Mouse (Mus musculus): ENCODE measurements around the gene Rbks.

DNA sequence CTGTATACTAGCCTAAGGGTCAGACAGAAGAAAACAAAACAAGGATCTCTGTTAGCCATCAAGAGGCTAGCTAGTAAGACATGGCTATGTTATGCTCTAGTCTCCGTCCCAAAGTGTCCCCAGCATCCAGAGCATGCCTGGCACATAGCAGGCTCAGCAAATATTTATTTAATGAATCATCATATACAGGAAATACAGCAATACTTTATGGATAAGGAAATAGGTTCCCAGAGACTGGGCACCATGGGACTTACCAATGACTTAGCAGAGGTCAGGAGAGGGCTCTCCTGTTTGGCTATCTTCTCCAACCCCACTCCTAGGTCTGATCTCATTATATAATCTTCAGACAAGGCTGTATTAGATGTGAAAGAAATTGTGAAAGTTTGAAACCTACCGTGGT lies 50.1 kb downstream of the Rbks start:
- TF ChIP-seq POLR2A (IDR thresholded peaks at IDR 0.05; ENCODE audit: borderline replicate concordance, control insufficient read depth, low read depth, low read length): no peak
- TF ChIP-seq CTCF (IDR thresholded peaks at IDR 0.05; ENCODE audit: control insufficient read depth, insufficient read depth, low read length): no peak
